Mouse (Mus musculus) embryonic facial prominence, embryonic 10.5 days (tissue): ENCODE data around the gene Rwdd3. TPM values are rescaled to one million over a fixed set of nuclear protein-coding genes. Genes with fewer than 3 reads are reported as not detected.

Experiments used
- DNase-seq: peaks from one replicate; pipeline ENCODE4 v3.0.0-alpha.2; 2017; ENCODE audit warnings: low spot score
- H3K27ac ChIP-seq: fragments of 300-500 bp; sonication (generic); replicated peaks from 2 replicates; pipeline ENCODE4 v1.5.1; 2016; ENCODE audit warnings: mild to moderate bottlenecking
- H3K27me3 ChIP-seq: fragments of 300-500 bp; sonication (generic); replicated peaks from 2 replicates; pipeline ENCODE4 v1.6.1; 2016; ENCODE audit warnings: low read depth, mild to moderate bottlenecking; ENCODE audit not compliant: poor library complexity, severe bottlenecking
- H3K36me3 ChIP-seq: fragments of 300-500 bp; sonication (generic); replicated peaks from 2 replicates; pipeline ENCODE4 v1.6.1; 2016; ENCODE audit warnings: mild to moderate bottlenecking, moderate library complexity
- H3K4me1 ChIP-seq: fragments of 300-500 bp; sonication (generic); 2 replicates; pipeline ENCODE4 v1.6.1; 2016
- H3K4me3 ChIP-seq: fragments of 300-500 bp; sonication (generic); 2 replicates; pipeline ENCODE4 v1.5.1; 2016; ENCODE audit warnings: mild to moderate bottlenecking, moderate library complexity
- H3K9me3 ChIP-seq: fragments of 300-500 bp; sonication (generic); 2 replicates; pipeline ENCODE4 v1.6.1; 2016; ENCODE audit warnings: mild to moderate bottlenecking
- WGBS: fragments of 180-500 bp; shearing (Covaris S2); methylation state at CpG from one replicate; pipeline ENCODE4 v1.1.7; 2016; 5-methylcytosine and 5-hydroxymethylcytosine counted together
- polyA plus RNA-seq: library from polyadenylated mRNA; unstranded; fragments of >200 nt; fragmentation: Nextera tagmentation; extraction: Ambion mirVana; gene quantifications from 2 replicates; pipeline ENCODE4 v1.2.1, GENCODE M21; 2016

The Rwdd3 gene
- polyA plus RNA-seq, 1 experiment from 2014 or later = 4.8 TPM

GRCm38 (mm10) chr3:121105408-121105708, 66.1 kb downstream of the Rwdd3 start:
- DNase-seq = no peak
- Histone ChIP-seq H3K27ac (no peak overlapping the region), H3K4me1 (peaks cover 9% of the 10 kb centered on the region; the same call in 1 of the 2 replicates), H3K4me3 (no peak overlapping the region; the same call in 1 of the 2 replicates), H3K36me3 (no peaks in the 10 kb centered on the region), H3K27me3 (0 out of 2 replicates have a peak, but pooled peaks cover 14% of the 10 kb centered on the region), H3K9me3 (no peaks in the 10 kb centered on the region)
- WGBS = 69% methylated on average over 5 of the region's 5 CpGs

Other genes starting within 250 kb of the Rwdd3 start
- 0.81 and 0.84 TPM in 2 replicates for gene Tmem56, start 111.4 kb upstream of the Rwdd3 start, polyA plus RNA-seq
- gene Alg14, start 120.1 kb upstream of the Rwdd3 start, polyA plus RNA-seq = 30.7 and 34.3 TPM in 2 replicates